Mouse (Mus musculus) thymus, adult 2 months (tissue): ENCODE measurements around the gene Dnm3. TPM values are rescaled to one million over a fixed set of nuclear protein-coding genes. Genes with fewer than 3 reads are reported as not detected.

ENCODE experiments used
- DNase-seq: peaks from one replicate; pipeline ENCODE4 v3.0.0; 2021
- H3K27ac ChIP-seq: fragments of 200-500 bp; 2 replicates; pipeline ENCODE4 v1.5.1; 2012; ENCODE audit warnings: low read length, control low read depth; ENCODE audit not compliant: control insufficient read depth, insufficient read depth
- H3K27me3 ChIP-seq: fragments of 200-500 bp; 2 replicates; pipeline ENCODE4 v1.6.1; 2012; ENCODE audit warnings: mild to moderate bottlenecking, low read length, moderate library complexity, mixed read lengths; ENCODE audit not compliant: control insufficient read depth, insufficient read depth
- H3K36me3 ChIP-seq: fragments of 200-500 bp; 2 replicates; pipeline ENCODE4 v1.6.1; 2012; ENCODE audit warnings: mild to moderate bottlenecking, low read length, moderate library complexity; ENCODE audit not compliant: control insufficient read depth, insufficient read depth
- H3K4me1 ChIP-seq: fragments of 200-500 bp; replicated peaks from 2 replicates; pipeline ENCODE4 v1.6.1; 2012; ENCODE audit warnings: low read length; ENCODE audit not compliant: control insufficient read depth, insufficient read depth
- H3K4me3 ChIP-seq: fragments of 200-500 bp; 2 replicates; pipeline ENCODE4 v1.5.1; 2012; ENCODE audit warnings: mild to moderate bottlenecking, low read length, control low read depth, moderate library complexity; ENCODE audit not compliant: control insufficient read depth, insufficient read depth
- CTCF ChIP-seq: fragments of 200-500 bp; IDR thresholded peaks from 2 replicates; pipeline ENCODE4 v1.5.1; 2012; ENCODE audit warnings: mild to moderate bottlenecking, control low read depth, low read length, moderate library complexity, borderline replicate concordance; ENCODE audit not compliant: control insufficient read depth, poor library complexity, insufficient read depth; ENCODE audit errors: extremely low read depth
- POLR2A ChIP-seq: fragments of 200-500 bp; IDR thresholded peaks from 2 replicates; pipeline ENCODE4 v1.6.1; 2012; ENCODE audit warnings: mild to moderate bottlenecking, low read length, control low read depth, moderate library complexity; ENCODE audit not compliant: control insufficient read depth, poor library complexity, insufficient read depth; ENCODE audit errors: extremely low read depth
- WGBS: fragments of 180-500 bp; shearing (Covaris S2); methylation state at CpG from one replicate; pipeline ENCODE4 v1.1.7; 2018; 5-methylcytosine and 5-hydroxymethylcytosine counted together
- polyA plus RNA-seq: library from polyadenylated mRNA; depleted of rRNA; stranded (reverse); fragments of >200 nt; gene quantifications from 2 replicates; pipeline ENCODE4 v1.2.3, GENCODE M21; 2012

The Dnm3 gene
- polyA plus RNA-seq, 1 experiment = 1.1 TPM

DNA sequence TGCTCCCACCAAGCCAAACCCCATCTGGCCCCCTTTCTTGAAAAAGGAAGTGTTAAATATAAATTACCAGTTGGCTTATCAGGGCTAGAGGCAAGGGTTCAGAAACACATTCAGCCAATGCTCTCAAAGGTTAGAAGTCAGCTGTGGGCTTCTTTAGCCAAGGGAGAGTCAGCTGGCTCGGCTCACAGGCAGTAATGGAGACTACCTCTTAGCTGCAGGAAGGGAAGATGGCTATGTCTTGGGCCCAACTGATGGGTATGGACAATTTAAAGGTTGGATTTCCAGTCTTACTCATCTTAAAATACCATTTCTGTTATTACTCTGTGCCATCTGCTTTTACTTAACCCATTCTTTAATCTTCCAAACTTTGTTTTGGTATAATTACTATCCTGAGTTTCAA, 317.1 kb downstream of the Dnm3 start:
- Histone ChIP-seq H3K27me3 (no peaks in the 10 kb centered on the region), H3K4me1 (no peaks in the 10 kb centered on the region), H3K36me3 (no peaks in the 10 kb centered on the region), H3K4me3 (no peak overlapping the region), H3K27ac (no peak overlapping the region)
- no peak for TF ChIP-seq CTCF
- no peak for TF ChIP-seq POLR2A
- DNase-seq = no peak
- WGBS = 71% methylated on average over 1 of the region's 1 CpGs

GRCm38 (mm10) chr1:162158486-162158885, 319.3 kb downstream of the Dnm3 start:
- Histone ChIP-seq H3K27me3 (no peaks in the 10 kb centered on the region), H3K27ac (no peak overlapping the region), H3K4me3 (no peak overlapping the region), H3K36me3 (no peaks in the 10 kb centered on the region), H3K4me1 (no peaks in the 10 kb centered on the region)
- TF ChIP-seq CTCF = no peak
- no peak for TF ChIP-seq POLR2A
- WGBS = 96% methylated on average over 2 of the region's 2 CpGs
- no peak for DNase-seq

DNA sequence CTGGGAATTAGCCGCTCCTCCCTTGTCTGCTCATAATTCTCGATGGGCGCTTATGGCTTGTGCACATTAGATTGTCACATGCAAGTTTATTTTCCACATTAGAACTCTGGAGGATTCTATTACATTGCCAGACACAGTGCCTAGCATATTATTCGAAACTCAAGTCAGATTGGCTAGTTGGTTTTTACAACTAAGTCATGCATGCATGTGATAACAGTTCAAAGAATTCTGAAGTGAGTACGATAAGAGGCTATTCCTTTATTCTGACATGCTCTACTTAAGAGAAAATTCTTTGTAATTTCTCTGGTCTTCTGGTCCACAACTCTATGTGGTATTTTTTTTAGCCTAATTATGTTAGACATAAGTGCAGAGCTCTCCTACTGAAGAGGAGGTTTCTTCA, 320.2 kb downstream of the Dnm3 start:
- H3K27me3 ChIP-seq = no peaks in the 10 kb centered on the region
- 93% methylated on average over 5 of the region's 5 CpGs for WGBS
- H3K4me3 ChIP-seq = no peak overlapping the region
- TF ChIP-seq CTCF (no peak), POLR2A (no peak)
- no peaks in the 10 kb centered on the region for H3K36me3 ChIP-seq
- no peaks in the 10 kb centered on the region for H3K4me1 ChIP-seq
- DNase-seq = no peak
- H3K27ac ChIP-seq = no peak overlapping the region

GRCm38 (mm10) chr1:162156873-162157272, 321.0 kb downstream of the Dnm3 start:
- no peak for DNase-seq
- Histone ChIP-seq H3K4me3 (no peak overlapping the region), H3K27ac (no peak overlapping the region), H3K4me1 (no peaks in the 10 kb centered on the region), H3K36me3 (no peaks in the 10 kb centered on the region), H3K27me3 (no peaks in the 10 kb centered on the region)
- TF ChIP-seq POLR2A = no peak
- TF ChIP-seq CTCF = no peak
- 93% methylated on average over 5 of the region's 5 CpGs for WGBS

- TF ChIP-seq CTCF (no peak), POLR2A (no peak)
These were observed 322.3 kb downstream of the Dnm3 start for GRCm38 (mm10) chr1:162155546-162155945.

GRCm38 (mm10) chr1:162153118-162153517, 324.7 kb downstream of the Dnm3 start:
- TF ChIP-seq CTCF (no peak), POLR2A (no peak)
- Histone ChIP-seq H3K36me3 (no peaks in the 10 kb centered on the region), H3K4me3 (no peak overlapping the region), H3K27me3 (no peaks in the 10 kb centered on the region), H3K4me1 (no peaks in the 10 kb centered on the region), H3K27ac (no peak overlapping the region)
- DNase-seq = no peak
- WGBS = 94% methylated on average over 5 of the region's 5 CpGs

More at GRCm38 (mm10) chr1:162155546-162155945, 322.3 kb downstream of the Dnm3 start:
- Histone ChIP-seq H3K27ac (no peak overlapping the region), H3K36me3 (no peaks in the 10 kb centered on the region), H3K27me3 (no peaks in the 10 kb centered on the region), H3K4me3 (no peak overlapping the region), H3K4me1 (no peaks in the 10 kb centered on the region)
- WGBS = 87% methylated on average over 3 of the region's 3 CpGs
- DNase-seq = no peak

GRCm38 (mm10) chr1:162149730-162150129, 328.1 kb downstream of the Dnm3 start:
- Histone ChIP-seq H3K27me3 (no peaks in the 10 kb centered on the region), H3K4me1 (no peaks in the 10 kb centered on the region), H3K36me3 (no peaks in the 10 kb centered on the region), H3K4me3 (no peak overlapping the region), H3K27ac (no peak overlapping the region)
- no peak for DNase-seq
- 95% methylated on average over 3 of the region's 3 CpGs for WGBS
- TF ChIP-seq CTCF (no peak), POLR2A (no peak)
